Mouse (Mus musculus): Measurements from ENCODE around the gene Cyp19a1. TPM values are rescaled to one million over a fixed set of nuclear protein-coding genes. Genes with fewer than 3 reads are reported as not detected.

Cyp19a1 gene
- total RNA-seq, 2 experiments from 2014 or later, result not detected

DNA sequence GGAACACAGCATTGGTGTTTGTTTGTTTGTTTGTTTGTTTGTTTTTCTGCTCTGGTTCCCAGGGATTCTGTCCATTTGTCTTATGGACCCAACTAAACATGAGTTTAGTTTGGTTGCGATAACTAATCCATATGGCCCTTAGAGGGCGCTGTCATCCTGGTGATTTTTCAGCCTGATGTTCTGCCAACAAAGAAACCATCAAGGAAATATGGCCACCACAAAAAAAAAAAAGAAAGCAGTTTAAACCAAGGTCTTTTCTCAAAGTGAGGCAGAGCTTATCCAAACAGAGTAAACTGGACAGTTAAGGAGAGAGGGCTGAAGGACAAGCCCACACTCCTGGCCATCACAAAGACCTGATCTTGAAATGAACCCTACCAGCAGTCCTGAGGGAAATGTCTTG is 86.6 kb downstream of the Cyp19a1 start:
- DNase-seq, result no peak

DNA sequence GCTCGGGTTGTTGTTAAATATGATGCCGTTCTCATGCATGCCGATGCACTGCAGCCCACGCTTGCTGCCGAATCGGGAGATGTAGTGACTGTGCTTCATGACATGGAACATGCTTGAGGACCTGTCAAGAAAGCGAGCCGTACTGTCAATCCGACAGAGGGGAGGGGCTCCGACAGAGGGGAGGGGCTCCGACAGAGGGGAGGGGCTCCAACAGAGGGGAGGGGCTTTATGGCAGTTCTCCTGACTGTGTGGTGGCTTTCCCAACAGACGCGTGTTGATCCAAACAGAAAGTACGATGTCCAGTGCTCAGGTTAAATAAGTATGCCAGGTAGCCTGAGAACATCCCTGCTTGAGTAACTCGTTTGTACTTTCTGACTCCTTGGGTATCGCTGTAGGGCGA is 87.7 kb downstream of the Cyp19a1 start:
- intact Hi-C loops (cut with DNase I), result loop anchor here (5.0 kb wide), 2 partner anchors 142 to 157 kb away; no protein-coding TSS in a partner anchor
- DNase-seq, result no peak

More for the DNA sequence above, 86.6 kb downstream of the Cyp19a1 start:
- intact Hi-C loops (cut with DNase I), result loop anchor here (5.0 kb wide), 2 partner anchors 141 to 156 kb away; no protein-coding TSS in a partner anchor

DNA sequence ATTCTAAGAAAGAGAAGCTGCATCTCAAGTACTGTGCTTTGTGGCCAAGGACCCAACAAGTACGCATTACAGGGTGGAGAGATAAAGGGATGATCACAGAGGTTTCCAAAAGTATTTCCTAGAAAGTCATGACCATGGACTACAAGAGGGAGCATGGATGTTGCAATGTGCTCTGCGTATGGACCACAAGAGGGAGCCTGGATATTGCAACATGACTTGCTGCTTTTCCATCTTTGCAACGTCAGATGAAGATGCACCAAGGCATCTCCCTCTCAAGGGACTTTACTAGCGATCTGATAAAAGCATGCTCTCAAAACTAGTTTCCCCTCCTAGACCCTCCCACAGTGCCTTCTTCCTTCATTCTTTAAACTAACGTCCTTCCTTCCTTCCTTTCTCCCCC is 98.4 kb downstream of the Cyp19a1 start:
- DNase-seq, result no peak
- intact Hi-C loops (cut with DNase I), result no loop called here

DNA sequence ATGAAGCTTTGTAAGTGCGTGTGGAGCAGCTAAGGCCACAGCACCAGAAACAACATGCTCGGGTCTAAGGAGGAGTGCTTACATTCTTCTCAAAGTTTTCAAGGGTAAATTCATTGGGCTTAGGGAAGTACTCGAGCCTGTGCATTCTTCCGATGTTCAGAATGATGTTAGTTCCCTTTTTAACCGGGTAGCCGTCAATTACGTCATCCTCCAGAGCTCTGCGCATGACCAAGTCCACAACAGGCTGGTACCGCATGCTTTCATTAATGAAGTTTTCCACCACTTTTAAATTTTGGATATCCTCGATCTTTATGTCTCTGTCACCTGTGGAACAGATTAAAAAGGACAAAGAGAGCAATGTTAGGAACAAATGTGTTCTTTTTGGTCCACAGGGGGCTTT is 99.5 kb downstream of the Cyp19a1 start:
- intact Hi-C loops (cut with DNase I), result no loop called here
- DNase-seq, result no peak

DNA sequence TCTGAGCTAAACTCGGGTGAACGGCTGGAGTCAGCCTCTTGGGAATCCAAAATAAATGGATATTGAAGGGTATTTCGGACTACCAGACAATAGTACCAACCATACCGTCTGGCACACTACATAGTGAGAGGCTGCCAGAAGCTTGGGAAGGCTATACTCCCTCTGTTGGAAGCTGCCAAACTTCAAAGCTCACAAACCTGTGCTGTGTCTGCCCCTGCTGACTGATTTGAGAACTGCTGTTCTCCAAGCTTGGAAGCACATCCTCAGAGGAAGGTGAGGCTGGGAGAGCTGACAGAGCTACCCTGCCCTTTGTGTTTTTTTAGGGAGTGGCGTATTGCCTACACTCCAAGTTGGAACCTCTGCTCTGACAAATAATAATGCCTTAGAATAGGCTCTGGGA is 104.8 kb downstream of the Cyp19a1 start:
- no peak for DNase-seq
- intact Hi-C loops (cut with DNase I), result no loop called here

DNA sequence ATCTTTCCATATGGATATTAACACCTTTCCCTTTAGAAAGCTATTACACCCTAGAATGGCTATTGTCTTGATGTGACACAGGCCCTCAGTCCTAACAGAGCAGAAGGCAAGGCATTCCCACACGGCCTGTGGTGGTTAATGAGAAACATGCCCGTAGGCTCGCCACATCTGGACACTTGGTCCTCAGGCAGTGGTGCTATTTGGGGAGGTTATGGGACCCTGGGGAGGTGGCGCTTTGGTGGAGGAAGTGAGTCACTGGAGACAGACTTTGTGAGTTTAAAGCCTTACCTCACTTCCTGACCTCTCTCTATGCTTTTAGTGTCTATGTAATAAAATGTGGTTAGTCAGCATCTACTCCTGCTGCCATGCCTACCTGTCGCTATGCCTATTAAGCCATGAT is 114.2 kb downstream of the Cyp19a1 start:
- intact Hi-C loops (cut with DNase I), result no loop called here
- no peak for DNase-seq

DNA sequence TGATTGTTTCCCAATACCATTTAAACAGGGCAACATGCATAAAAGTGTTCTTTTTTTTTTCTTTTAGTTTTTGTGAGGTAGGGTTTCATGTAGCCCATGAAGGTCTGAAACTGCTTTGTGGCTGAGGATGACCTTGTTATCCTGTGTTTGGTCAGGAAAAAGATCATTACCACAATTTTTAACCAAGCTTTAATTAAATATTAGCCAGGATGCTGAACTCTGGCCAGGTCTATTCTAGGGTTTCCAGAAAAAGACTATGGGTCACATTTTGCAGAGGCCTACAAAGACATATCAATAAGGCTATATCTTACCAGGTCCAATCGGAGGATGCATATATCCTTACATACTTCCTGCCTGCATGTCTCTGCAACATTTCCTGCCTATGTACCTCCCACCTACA is 128.7 kb downstream of the Cyp19a1 start:
- no peak for DNase-seq
- intact Hi-C loops (cut with DNase I), result no loop called here

Other genes with a start within 250 kb of the Cyp19a1 start
- not detected for gene Tnfaip8l3, start 199.7 kb downstream of the Cyp19a1 start, total RNA-seq (2021)
- under 1 TPM; 0.36 to 0.72 TPM for gene Gldn, start 18.4 kb upstream of the Cyp19a1 start, total RNA-seq (2021)
- 1 to 10 TPM; 2.6 to 2.7 TPM for gene Dmxl2, start 233.5 kb upstream of the Cyp19a1 start, total RNA-seq (2021)